Mouse (Mus musculus) lung, postnatal 0 days (tissue): ENCODE measurements around the gene Myo1g. TPM values are rescaled to one million over a fixed set of nuclear protein-coding genes. Genes with fewer than 3 reads are reported as not detected.

Source experiments
- ATAC-seq: fragments of 200-750 bp; cut with Nextera tagmentation; 2 replicates; pipeline ENCODE4 v1.8.0; 2017; ENCODE audit warnings: moderate library complexity
- DNase-seq: peaks from one replicate; pipeline ENCODE4 v3.0.0-alpha.2; 2016; ENCODE audit warnings: low spot score
- H3K27ac ChIP-seq: fragments of 300-500 bp; sonication (generic); 2 replicates; pipeline ENCODE4 v1.5.1; 2014; ENCODE audit warnings: antibody characterized with exemption, mild to moderate bottlenecking, low read length, mixed read lengths
- H3K27me3 ChIP-seq: fragments of 300-500 bp; sonication (generic); replicated peaks from 2 replicates; pipeline ENCODE4 v1.6.1; 2014; ENCODE audit warnings: low read length, mixed read lengths; ENCODE audit not compliant: insufficient read depth
- H3K36me3 ChIP-seq: fragments of 300-500 bp; sonication (generic); 2 replicates; pipeline ENCODE4 v1.6.1; 2014; ENCODE audit warnings: low read length, mixed read lengths; ENCODE audit not compliant: insufficient read depth
- H3K4me1 ChIP-seq: fragments of 300-500 bp; sonication (generic); 2 replicates; pipeline ENCODE4 v1.6.1; 2014; ENCODE audit warnings: antibody characterized with exemption, low read depth, low read length, mixed read lengths; ENCODE audit not compliant: insufficient read depth
- H3K4me2 ChIP-seq: fragments of 300-500 bp; sonication (generic); replicated peaks from 2 replicates; pipeline ENCODE4 v1.6.1; 2014; ENCODE audit warnings: low read depth, mild to moderate bottlenecking, low read length, moderate library complexity, mixed read lengths
- H3K4me3 ChIP-seq: fragments of 300-500 bp; sonication (generic); 2 replicates; pipeline ENCODE4 v1.5.1; 2014; ENCODE audit warnings: low read depth, low read length
- H3K9ac ChIP-seq: fragments of 300-500 bp; sonication (generic); replicated peaks from 2 replicates; pipeline ENCODE4 v1.6.1; 2014; ENCODE audit warnings: low read depth, mild to moderate bottlenecking
- H3K9me3 ChIP-seq: fragments of 300-500 bp; sonication (generic); 2 replicates; pipeline ENCODE4 v1.6.1; 2016; ENCODE audit warnings: low read length, mixed read lengths
- CTCF ChIP-seq: IDR thresholded peaks from 2 replicates; pipeline ENCODE4 v1.5.1; 2016; ENCODE audit warnings: antibody characterized with exemption, mild to moderate bottlenecking
- EP300 ChIP-seq: IDR thresholded peaks from 2 replicates; pipeline ENCODE4 v1.6.1; 2016; ENCODE audit warnings: antibody characterized with exemption, mild to moderate bottlenecking, control low read depth
- WGBS: fragments of 180-500 bp; shearing (Covaris S2); extraction: QIAGEN DNeasy Blood & Tissue Kit; methylation state at CpG from one replicate; pipeline ENCODE4 v1.1.7; 2014; 5-methylcytosine and 5-hydroxymethylcytosine counted together
- polyA plus RNA-seq: library from polyadenylated mRNA; unstranded; fragments of >200 nt; fragmentation: Nextera tagmentation; extraction: Ambion mirVana; gene quantifications from 2 replicates; pipeline ENCODE4 v1.2.1, GENCODE M21; 2015

Gene Myo1g
- polyA plus RNA-seq, 1 experiment from 2014 or later = 6.2 TPM

- Histone ChIP-seq H3K9ac (no peak overlapping the region), H3K9me3 (no peaks in the 10 kb centered on the region), H3K4me1 (no peaks in the 10 kb centered on the region), H3K36me3 (no peaks in the 10 kb centered on the region; the same call in 1 of the 2 replicates), H3K4me2 (no peak overlapping the region), H3K27me3 (no peaks in the 10 kb centered on the region), H3K27ac (no peak overlapping the region), H3K4me3 (no peak overlapping the region)
- TF ChIP-seq CTCF (no peak), EP300 (no peak)
- 0 out of 2 replicates have a peak, but pooled peaks have one; percentile 25 for ATAC-seq
- peak; percentile 7 for DNase-seq
- 81% methylated on average over 6 of the region's 6 CpGs for WGBS
Measured at GRCm38 (mm10) chr11:6562359-6562758, 41.6 kb upstream of the Myo1g start.

GRCm38 (mm10) chr11:6561474-6561873 lies 40.7 kb upstream of the Myo1g start:
- Histone ChIP-seq H3K27me3 (no peaks in the 10 kb centered on the region), H3K36me3 (no peaks in the 10 kb centered on the region; the same call in 1 of the 2 replicates), H3K4me3 (no peak overlapping the region), H3K4me2 (0 out of 2 replicates have a peak overlapping the region, but pooled peaks have one; percentile 8), H3K9ac (no peak overlapping the region), H3K27ac (peak overlapping the region; percentile 66), H3K4me1 (no peaks in the 10 kb centered on the region), H3K9me3 (no peaks in the 10 kb centered on the region)
- ATAC-seq (no peak), DNase-seq (no peak)
- 76% methylated on average over 4 of the region's 4 CpGs for WGBS
- TF ChIP-seq CTCF = no peak
- TF ChIP-seq EP300 = no peak

DNA sequence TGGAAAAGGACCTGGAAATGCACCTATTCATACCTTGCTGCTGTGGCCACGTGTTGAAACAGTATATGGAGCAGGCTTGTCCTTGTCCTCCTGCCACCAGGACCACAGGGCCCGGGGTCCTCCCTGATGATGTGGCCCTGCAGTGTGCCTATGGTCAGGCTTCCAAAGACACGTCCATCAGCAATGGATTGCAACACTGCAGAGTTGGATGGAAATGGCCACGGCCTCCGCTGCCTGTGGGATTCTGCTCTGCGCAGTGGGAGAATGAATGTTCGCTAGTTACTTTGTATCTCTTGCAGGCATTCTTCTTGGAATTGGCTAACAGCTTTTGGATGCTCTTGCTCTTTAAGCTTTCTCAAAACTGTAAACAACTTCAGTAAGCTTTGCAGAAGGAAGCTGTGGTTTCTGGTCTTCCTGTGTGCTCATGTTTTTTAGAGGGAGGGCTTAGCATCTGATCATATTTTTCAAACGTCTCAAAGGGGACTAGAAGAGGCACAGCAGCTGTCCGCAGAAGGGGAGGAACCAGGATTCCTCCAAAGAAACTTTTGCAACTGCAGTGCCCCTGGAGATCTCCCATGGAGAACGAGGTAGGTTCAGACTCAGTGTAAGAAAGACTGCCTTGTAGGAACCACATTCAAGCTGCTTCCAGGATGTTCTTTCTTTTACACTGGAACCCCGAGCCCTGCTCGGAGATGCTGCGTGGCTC lies 40.0 kb upstream of the Myo1g start:
- no peak overlapping the region for H3K4me3 ChIP-seq
- peak; percentile 60 for ATAC-seq
- DNase-seq = peak; percentile 64
- WGBS = 71% methylated on average over 13 of the region's 13 CpGs
- no peaks in the 10 kb centered on the region for H3K4me1 ChIP-seq
- H3K4me2 ChIP-seq = peak overlapping the region; percentile 17; the same call in 1 of the 2 replicates
- H3K36me3 ChIP-seq = no peaks in the 10 kb centered on the region; the same call in 1 of the 2 replicates
- H3K9me3 ChIP-seq = no peaks in the 10 kb centered on the region
- peak overlapping the region; percentile 66 for H3K27ac ChIP-seq
- no peaks in the 10 kb centered on the region for H3K27me3 ChIP-seq
- TF ChIP-seq EP300 (no peak), CTCF (no peak)
- no peak overlapping the region for H3K9ac ChIP-seq

GRCm38 (mm10) chr11:6559996-6560395 lies 39.2 kb upstream of the Myo1g start:
- H3K4me3 ChIP-seq = no peak overlapping the region
- no peak overlapping the region for H3K9ac ChIP-seq
- H3K4me2 ChIP-seq = no peak overlapping the region
- DNase-seq (no peak), ATAC-seq (no peak)
- H3K4me1 ChIP-seq = no peaks in the 10 kb centered on the region
- WGBS = 98% methylated on average over 2 of the region's 2 CpGs
- no peaks in the 10 kb centered on the region for H3K9me3 ChIP-seq
- no peaks in the 10 kb centered on the region for H3K27me3 ChIP-seq
- no peak overlapping the region for H3K27ac ChIP-seq
- no peaks in the 10 kb centered on the region; the same call in 1 of the 2 replicates for H3K36me3 ChIP-seq
- no peak for TF ChIP-seq EP300
- no peak for TF ChIP-seq CTCF

GRCm38 (mm10) chr11:6558234-6558633 lies 37.5 kb upstream of the Myo1g start:
- Histone ChIP-seq H3K9me3 (no peaks in the 10 kb centered on the region), H3K4me3 (no peak overlapping the region), H3K4me2 (no peak overlapping the region), H3K36me3 (no peaks in the 10 kb centered on the region; the same call in 1 of the 2 replicates), H3K4me1 (0 out of 2 replicates have a peak, but pooled peaks cover 2% of the 10 kb centered on the region), H3K27ac (no peak overlapping the region), H3K9ac (no peak overlapping the region), H3K27me3 (no peaks in the 10 kb centered on the region)
- DNase-seq (no peak), ATAC-seq (no peak)
- 61% methylated on average over 3 of the region's 3 CpGs for WGBS
- no peak for TF ChIP-seq EP300
- TF ChIP-seq CTCF = peak; percentile 15; the same call in 1 of the 2 replicates

GRCm38 (mm10) chr11:6550201-6550600 lies 29.4 kb upstream of the Myo1g start:
- Histone ChIP-seq H3K4me2 (no peak overlapping the region), H3K9ac (no peak overlapping the region), H3K9me3 (no peaks in the 10 kb centered on the region), H3K27me3 (no peaks in the 10 kb centered on the region), H3K36me3 (no peaks in the 10 kb centered on the region), H3K4me1 (peaks cover 8% of the 10 kb centered on the region; the same call in 1 of the 2 replicates), H3K4me3 (no peak overlapping the region), H3K27ac (no peak overlapping the region; the same call in 1 of the 2 replicates)
- WGBS = 69% methylated on average over 3 of the region's 3 CpGs
- DNase-seq (peak; percentile 44), ATAC-seq (no peak)
- no peak for TF ChIP-seq EP300
- no peak for TF ChIP-seq CTCF
